Mouse (Mus musculus): ENCODE measurements around the gene Tmem132b.

The Tmem132b gene

GRCm38 (mm10) chr5:125507582-125507981, 24.0 kb upstream of the Tmem132b start:
- in situ Hi-C loops (cut with MboI; ENCODE audit: low pct_unique_long_range_greater_than_20kb in 1 of 2, low sequenced_read_pairs in 2 of 2, unreplicated experiment in 1 of 2) = no loop called here

GRCm38 (mm10) chr5:125508006-125508405, 23.6 kb upstream of the Tmem132b start:
- in situ Hi-C loops (cut with MboI; ENCODE audit: low pct_unique_long_range_greater_than_20kb in 1 of 2, low sequenced_read_pairs in 2 of 2, unreplicated experiment in 1 of 2) = no loop called here

GRCm38 (mm10) chr5:125509541-125509940, 22.0 kb upstream of the Tmem132b start:
- in situ Hi-C loops (cut with MboI; ENCODE audit: low pct_unique_long_range_greater_than_20kb in 1 of 2, low sequenced_read_pairs in 2 of 2, unreplicated experiment in 1 of 2) = no loop called here

- in situ Hi-C loops (cut with MboI; ENCODE audit: low pct_unique_long_range_greater_than_20kb in 1 of 2, low sequenced_read_pairs in 2 of 2, unreplicated experiment in 1 of 2) = no loop called here
Measured at GRCm38 (mm10) chr5:125515006-125515405, 16.6 kb upstream of the Tmem132b start.

- in situ Hi-C loops (cut with MboI; ENCODE audit: low pct_unique_long_range_greater_than_20kb in 1 of 2, low sequenced_read_pairs in 2 of 2, unreplicated experiment in 1 of 2) = no loop called here
Measured at GRCm38 (mm10) chr5:125518640-125519039, 12.9 kb upstream of the Tmem132b start.

- in situ Hi-C loops (cut with MboI; ENCODE audit: low pct_unique_long_range_greater_than_20kb in 1 of 2, low sequenced_read_pairs in 2 of 2, unreplicated experiment in 1 of 2) = no loop called here
Measured at GRCm38 (mm10) chr5:125520930-125521590, 10.5 kb upstream of the Tmem132b start.

GRCm38 (mm10) chr5:125523361-125523760, 8.2 kb upstream of the Tmem132b start:
- in situ Hi-C loops (cut with MboI; ENCODE audit: low pct_unique_long_range_greater_than_20kb in 1 of 2, low sequenced_read_pairs in 2 of 2, unreplicated experiment in 1 of 2) = no loop called here

GRCm38 (mm10) chr5:125525516-125525915, 6.1 kb upstream of the Tmem132b start:
- in situ Hi-C loops (cut with MboI; ENCODE audit: low pct_unique_long_range_greater_than_20kb in 1 of 2, low sequenced_read_pairs in 2 of 2, unreplicated experiment in 1 of 2) = no loop called here

- in situ Hi-C loops (cut with MboI; ENCODE audit: low pct_unique_long_range_greater_than_20kb in 1 of 2, low sequenced_read_pairs in 2 of 2, unreplicated experiment in 1 of 2) = no loop called here
Measured at GRCm38 (mm10) chr5:125526464-125526863, 5.1 kb upstream of the Tmem132b start.

- in situ Hi-C loops (cut with MboI; ENCODE audit: low pct_unique_long_range_greater_than_20kb in 1 of 2, low sequenced_read_pairs in 2 of 2, unreplicated experiment in 1 of 2) = no loop called here
Measured at GRCm38 (mm10) chr5:125529109-125529508, 2.5 kb upstream of the Tmem132b start.

GRCm38 (mm10) chr5:125532191-125532544, 594 bp downstream of the Tmem132b start:
- in situ Hi-C loops (cut with MboI; ENCODE audit: low pct_unique_long_range_greater_than_20kb in 1 of 2, low sequenced_read_pairs in 2 of 2, unreplicated experiment in 1 of 2) = no loop called here

- in situ Hi-C loops (cut with MboI; ENCODE audit: low pct_unique_long_range_greater_than_20kb in 1 of 2, low sequenced_read_pairs in 2 of 2, unreplicated experiment in 1 of 2) = no loop called here
Measured at GRCm38 (mm10) chr5:125532545-125533224, 1.1 kb downstream of the Tmem132b start.

- in situ Hi-C loops (cut with MboI; ENCODE audit: low pct_unique_long_range_greater_than_20kb in 1 of 2, low sequenced_read_pairs in 2 of 2, unreplicated experiment in 1 of 2) = no loop called here
Measured at GRCm38 (mm10) chr5:125533225-125533900, 1.8 kb downstream of the Tmem132b start.

GRCm38 (mm10) chr5:125534168-125534610, 2.6 kb downstream of the Tmem132b start:
- in situ Hi-C loops (cut with MboI; ENCODE audit: low pct_unique_long_range_greater_than_20kb in 1 of 2, low sequenced_read_pairs in 2 of 2, unreplicated experiment in 1 of 2) = no loop called here

- in situ Hi-C loops (cut with MboI; ENCODE audit: low pct_unique_long_range_greater_than_20kb in 1 of 2, low sequenced_read_pairs in 2 of 2, unreplicated experiment in 1 of 2) = no loop called here
Measured at GRCm38 (mm10) chr5:125534611-125535324, 3.2 kb downstream of the Tmem132b start.

- in situ Hi-C loops (cut with MboI; ENCODE audit: low pct_unique_long_range_greater_than_20kb in 1 of 2, low sequenced_read_pairs in 2 of 2, unreplicated experiment in 1 of 2) = no loop called here
Measured at GRCm38 (mm10) chr5:125545090-125545489, 13.5 kb downstream of the Tmem132b start.

GRCm38 (mm10) chr5:125546293-125546692, 14.7 kb downstream of the Tmem132b start:
- in situ Hi-C loops (cut with MboI; ENCODE audit: low pct_unique_long_range_greater_than_20kb in 1 of 2, low sequenced_read_pairs in 2 of 2, unreplicated experiment in 1 of 2) = no loop called here

GRCm38 (mm10) chr5:125549750-125550489, 18.3 kb downstream of the Tmem132b start:
- in situ Hi-C loops (cut with MboI; ENCODE audit: low pct_unique_long_range_greater_than_20kb in 1 of 2, low sequenced_read_pairs in 2 of 2, unreplicated experiment in 1 of 2) = no loop called here

All from mouse embryonic stem cell (cell line).